Mouse (Mus musculus): ENCODE data around the gene Taar2. TPM values are rescaled to one million over a fixed set of nuclear protein-coding genes. Genes with fewer than 3 reads are reported as not detected.

Taar2 gene
- polyA plus RNA-seq, 1 experiment from 2014 or later: not detected

DNA sequence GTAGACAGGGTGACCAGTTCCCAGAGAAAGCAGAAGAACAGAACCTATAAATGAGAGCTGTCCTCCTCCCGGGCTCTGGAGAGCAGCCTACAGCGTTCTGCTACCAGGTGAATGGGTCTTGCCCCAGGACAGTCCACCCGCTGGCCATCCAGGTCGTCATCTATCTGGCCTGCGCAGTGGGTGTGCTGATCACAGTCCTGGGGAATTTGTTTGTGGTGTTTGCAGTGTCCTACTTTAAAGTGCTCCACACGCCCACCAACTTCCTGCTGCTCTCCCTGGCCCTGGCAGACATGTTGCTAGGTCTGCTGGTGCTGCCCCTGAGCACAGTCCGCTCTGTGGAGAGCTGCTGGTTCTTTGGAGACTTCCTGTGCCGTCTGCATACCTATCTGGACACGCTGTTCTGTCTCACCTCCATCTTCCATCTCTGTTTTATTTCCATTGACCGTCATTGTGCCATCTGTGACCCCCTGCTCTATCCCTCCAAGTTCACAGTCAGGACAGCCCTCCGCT, 32.3 kb downstream of the Taar2 start, which contains the start of gene Taar5:
TSS of gene Taar5 (plus strand) at position 51 of the 510 bp plus-strand sequence.
- TF ChIP-seq EP300 (optimal IDR thresholded peaks at IDR 0.05) (no peak), CTCF (IDR thresholded peaks at IDR 0.05; ENCODE audit: low read depth) (no peak)
- Histone ChIP-seq H3K4me1 (replicated peaks; ENCODE audit: control insufficient read depth, insufficient read depth) (no peaks in the 10 kb centered on the region), H3K36me3 (ENCODE audit: control insufficient read depth, insufficient read depth, low read length) (no peaks in the 10 kb centered on the region), H3K4me3 (ENCODE audit: low read depth, low read length) (no peak within 1 kb of the TSS), H3K27ac (replicated peaks) (no peak within 1 kb of the TSS), H3K4me2 (replicated peaks; ENCODE audit: low read depth) (no peak within 1 kb of the TSS), H3K9me3 (ENCODE audit: control insufficient read depth, low read length) (no peaks in the 10 kb centered on the region), H3K27me3 (ENCODE audit: control insufficient read depth, insufficient read depth, low read length) (no peaks in the 10 kb centered on the region), H3K9ac (ENCODE audit: low read length) (no peak within 1 kb of the TSS)
- no peak for ATAC-seq (ENCODE audit: low FRiP score, low TSS enrichment)
- no peak for DNase-seq (ENCODE audit: low spot score)
- WGBS: 87% methylated on average over 11 of the region's 11 CpGs

- H3K9me3 ChIP-seq (ENCODE audit: control insufficient read depth, low read length): no peaks in the 10 kb centered on the region
- no peaks in the 10 kb centered on the region for H3K27me3 ChIP-seq (ENCODE audit: control insufficient read depth, insufficient read depth, low read length)
- H3K4me1 ChIP-seq (replicated peaks; ENCODE audit: control insufficient read depth, insufficient read depth): no peaks in the 10 kb centered on the region
- H3K4me2 ChIP-seq (replicated peaks; ENCODE audit: low read depth): no peak overlapping the region
- no peaks in the 10 kb centered on the region for H3K36me3 ChIP-seq (ENCODE audit: control insufficient read depth, insufficient read depth, low read length)
- TF ChIP-seq CTCF (IDR thresholded peaks at IDR 0.05; ENCODE audit: low read depth) (no peak), EP300 (optimal IDR thresholded peaks at IDR 0.05) (no peak)
- WGBS: 83% methylated on average over 5 of the region's 5 CpGs
- ATAC-seq (ENCODE audit: low FRiP score, low TSS enrichment) (no peak), DNase-seq (ENCODE audit: low spot score) (no peak)
- H3K4me3 ChIP-seq (ENCODE audit: low read depth, low read length): no peak overlapping the region
- no peak overlapping the region for H3K9ac ChIP-seq (ENCODE audit: low read length)
- H3K27ac ChIP-seq (replicated peaks): no peak overlapping the region
Measured at GRCm38 (mm10) chr10:23971256-23971655, 32.9 kb downstream of the Taar2 start.

DNA sequence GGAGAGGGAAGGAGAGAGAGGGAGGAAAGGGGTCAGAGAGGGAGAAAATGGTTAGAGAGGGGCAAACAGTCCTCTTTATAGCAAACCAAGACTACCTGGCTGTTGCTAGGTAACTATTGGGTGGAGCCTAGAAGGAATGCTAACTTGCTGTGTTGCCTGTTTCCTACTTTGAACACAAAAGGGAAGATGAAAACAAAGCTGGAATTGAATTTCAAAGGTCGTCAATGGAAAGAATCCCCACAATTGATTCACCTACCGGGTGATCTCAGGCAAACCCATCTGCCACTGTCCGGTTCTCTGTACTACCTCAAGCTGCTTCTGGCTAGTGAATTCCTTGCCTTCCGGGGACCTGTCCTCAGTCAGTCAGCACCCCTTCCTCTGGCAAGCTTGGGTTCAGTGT, 39.6 kb downstream of the Taar2 start:
- WGBS: 50% methylated on average over 4 of the region's 4 CpGs
- no peaks in the 10 kb centered on the region for H3K27me3 ChIP-seq (ENCODE audit: control insufficient read depth, insufficient read depth, low read length)
- H3K9me3 ChIP-seq (ENCODE audit: control insufficient read depth, low read length): no peaks in the 10 kb centered on the region
- no peaks in the 10 kb centered on the region for H3K36me3 ChIP-seq (ENCODE audit: control insufficient read depth, insufficient read depth, low read length)
- H3K4me2 ChIP-seq (replicated peaks; ENCODE audit: low read depth): no peak overlapping the region
- H3K9ac ChIP-seq (ENCODE audit: low read length): no peak overlapping the region
- no peak for DNase-seq (ENCODE audit: low spot score)
- no peaks in the 10 kb centered on the region for H3K4me1 ChIP-seq (replicated peaks; ENCODE audit: control insufficient read depth, insufficient read depth)
- H3K4me3 ChIP-seq (ENCODE audit: low read depth, low read length): no peak overlapping the region
- TF ChIP-seq EP300 (optimal IDR thresholded peaks at IDR 0.05): no peak
- TF ChIP-seq CTCF (IDR thresholded peaks at IDR 0.05; ENCODE audit: low read depth): no peak
- no peak overlapping the region for H3K27ac ChIP-seq (replicated peaks)
- no peak for ATAC-seq (ENCODE audit: low FRiP score, low TSS enrichment)

DNA sequence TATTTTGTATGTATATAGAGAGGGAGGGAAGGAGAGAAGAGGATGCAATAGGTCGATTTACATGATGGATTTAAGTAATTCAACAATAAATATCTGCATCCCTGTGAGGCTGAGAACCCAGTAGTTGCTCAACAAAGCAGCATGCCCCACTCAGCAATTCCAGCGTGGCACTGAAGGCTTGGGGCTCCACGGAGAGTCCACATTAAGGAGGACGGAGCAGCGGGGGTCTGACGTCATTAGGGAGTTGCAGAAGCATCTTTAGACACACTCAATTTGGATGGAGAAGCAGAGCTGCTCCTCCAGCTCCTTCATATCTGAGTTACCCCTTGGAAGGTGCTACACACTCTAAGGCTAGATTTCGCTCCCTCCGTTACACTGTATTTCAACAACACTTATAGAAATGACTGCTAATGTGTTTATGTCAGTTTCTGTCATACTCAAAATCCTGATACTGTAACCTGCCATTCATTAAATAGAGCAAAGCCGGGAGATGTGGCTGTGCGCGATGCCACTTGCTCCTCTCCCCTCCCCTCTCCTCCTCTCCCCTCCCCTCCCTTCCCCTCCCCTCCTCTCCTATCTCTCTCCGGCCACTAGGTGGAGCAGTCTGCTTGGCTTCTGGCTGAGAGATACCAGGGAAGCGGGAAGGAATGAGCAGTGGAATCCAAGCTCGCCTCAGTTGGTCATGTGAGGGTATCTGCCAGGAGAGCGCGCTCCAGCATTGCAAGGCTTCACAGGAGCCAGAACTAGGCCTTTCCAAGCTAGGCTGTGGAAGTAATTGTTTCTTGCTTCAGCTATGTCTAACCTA, 40.7 kb downstream of the Taar2 start:
- Histone ChIP-seq H3K4me1 (replicated peaks; ENCODE audit: control insufficient read depth, insufficient read depth) (no peaks in the 10 kb centered on the region), H3K9ac (ENCODE audit: low read length) (no peak overlapping the region), H3K36me3 (ENCODE audit: control insufficient read depth, insufficient read depth, low read length) (no peaks in the 10 kb centered on the region), H3K27me3 (ENCODE audit: control insufficient read depth, insufficient read depth, low read length) (no peaks in the 10 kb centered on the region), H3K27ac (replicated peaks) (no peak overlapping the region), H3K4me2 (replicated peaks; ENCODE audit: low read depth) (no peak overlapping the region), H3K9me3 (ENCODE audit: control insufficient read depth, low read length) (no peaks in the 10 kb centered on the region), H3K4me3 (ENCODE audit: low read depth, low read length) (no peak overlapping the region)
- peak; percentile 91 for TF ChIP-seq CTCF (IDR thresholded peaks at IDR 0.05; ENCODE audit: low read depth)
- TF ChIP-seq EP300 (optimal IDR thresholded peaks at IDR 0.05): no peak
- peak; percentile 83 for ATAC-seq (ENCODE audit: low FRiP score, low TSS enrichment)
- WGBS: 40% methylated on average over 16 of the region's 16 CpGs
- peak; percentile 78 for DNase-seq (ENCODE audit: low spot score)

DNA sequence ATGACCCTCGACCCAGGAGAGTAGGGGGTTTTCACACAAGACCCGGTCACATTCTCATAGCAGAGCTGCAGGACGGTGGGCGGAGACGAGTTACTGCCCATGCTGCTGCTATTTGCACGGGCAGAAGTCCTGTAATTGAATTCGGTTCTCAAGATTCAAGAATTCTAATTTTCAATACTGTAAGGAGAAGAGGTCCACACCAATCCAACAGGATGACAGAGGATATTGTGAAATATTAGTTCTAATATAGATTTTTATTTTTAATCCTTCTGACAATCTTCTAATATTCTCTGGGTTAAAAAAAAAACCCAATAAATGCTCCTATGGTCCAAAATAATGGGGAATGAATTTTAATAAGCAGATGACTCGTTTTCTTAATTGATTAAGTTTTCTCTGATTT, 47.2 kb downstream of the Taar2 start, which contains the start of gene Taar6:
TSS of gene Taar6 (minus strand) at position 101 of the 400 bp plus-strand sequence.
- H3K36me3 ChIP-seq (ENCODE audit: control insufficient read depth, insufficient read depth, low read length): no peaks in the 10 kb centered on the region
- H3K27me3 ChIP-seq (ENCODE audit: control insufficient read depth, insufficient read depth, low read length): no peaks in the 10 kb centered on the region
- H3K4me3 ChIP-seq (ENCODE audit: low read depth, low read length): no peak within 1 kb of the TSS
- ATAC-seq (ENCODE audit: low FRiP score, low TSS enrichment) (no peak), DNase-seq (ENCODE audit: low spot score) (no peak)
- no peak within 1 kb of the TSS for H3K9ac ChIP-seq (ENCODE audit: low read length)
- H3K27ac ChIP-seq (replicated peaks): no peak within 1 kb of the TSS
- 69% methylated on average over 8 of the region's 8 CpGs for WGBS
- no peak within 1 kb of the TSS for H3K4me2 ChIP-seq (replicated peaks; ENCODE audit: low read depth)
- no peaks in the 10 kb centered on the region for H3K9me3 ChIP-seq (ENCODE audit: control insufficient read depth, low read length)
- TF ChIP-seq CTCF (IDR thresholded peaks at IDR 0.05; ENCODE audit: low read depth): no peak
- no peaks in the 10 kb centered on the region for H3K4me1 ChIP-seq (replicated peaks; ENCODE audit: control insufficient read depth, insufficient read depth)

GRCm38 (mm10) chr10:23986419-23986818, 48.0 kb downstream of the Taar2 start:
- Histone ChIP-seq H3K4me2 (replicated peaks; ENCODE audit: low read depth) (no peak overlapping the region), H3K9ac (ENCODE audit: low read length) (no peak overlapping the region), H3K36me3 (ENCODE audit: control insufficient read depth, insufficient read depth, low read length) (no peaks in the 10 kb centered on the region), H3K27me3 (ENCODE audit: control insufficient read depth, insufficient read depth, low read length) (no peaks in the 10 kb centered on the region), H3K9me3 (ENCODE audit: control insufficient read depth, low read length) (no peaks in the 10 kb centered on the region), H3K4me3 (ENCODE audit: low read depth, low read length) (no peak overlapping the region), H3K27ac (replicated peaks) (no peak overlapping the region), H3K4me1 (replicated peaks; ENCODE audit: control insufficient read depth, insufficient read depth) (no peaks in the 10 kb centered on the region)
- TF ChIP-seq CTCF (IDR thresholded peaks at IDR 0.05; ENCODE audit: low read depth) (no peak), EP300 (optimal IDR thresholded peaks at IDR 0.05) (no peak)
- 82% methylated on average over 5 of the region's 5 CpGs for WGBS
- ATAC-seq (ENCODE audit: low FRiP score, low TSS enrichment) (no peak), DNase-seq (ENCODE audit: low spot score) (no peak)

Other genes starting within 250 kb of the Taar2 start
- gene Rps12, start 151.3 kb upstream of the Taar2 start, polyA plus RNA-seq (2015; fragmentation: Nextera tagmentation; extraction: Ambion mirVana): 176 and 215 TPM in 2 replicates
- gene Slc18b1, start 141.6 kb upstream of the Taar2 start, polyA plus RNA-seq (2015; fragmentation: Nextera tagmentation; extraction: Ambion mirVana): 9.2 and 9.4 TPM in 2 replicates
- gene Vnn3, start 87.1 kb upstream of the Taar2 start, polyA plus RNA-seq (2015; fragmentation: Nextera tagmentation; extraction: Ambion mirVana): 0.46 and 0.57 TPM in 2 replicates
- gene Vnn1, start 43.9 kb upstream of the Taar2 start, polyA plus RNA-seq (2015; fragmentation: Nextera tagmentation; extraction: Ambion mirVana): 2.3 and 3.0 TPM in 2 replicates
- not detected in 2 replicates for gene Taar1, start 18.2 kb upstream of the Taar2 start, polyA plus RNA-seq (2015; fragmentation: Nextera tagmentation; extraction: Ambion mirVana)
- gene Taar3, start 11.0 kb downstream of the Taar2 start, polyA plus RNA-seq (2015; fragmentation: Nextera tagmentation; extraction: Ambion mirVana): not detected in 2 replicates
- gene Taar4, start 21.9 kb downstream of the Taar2 start, polyA plus RNA-seq (2015; fragmentation: Nextera tagmentation; extraction: Ambion mirVana): 0.10 TPM in 1 of 2 replicates, not detected in the other
- gene Taar5, start 32.1 kb downstream of the Taar2 start, polyA plus RNA-seq (2015; fragmentation: Nextera tagmentation; extraction: Ambion mirVana): not detected in 2 replicates
- gene Taar6, start 47.1 kb downstream of the Taar2 start, polyA plus RNA-seq (2015; fragmentation: Nextera tagmentation; extraction: Ambion mirVana): not detected in 2 replicates
- gene Taar7a, start 54.9 kb downstream of the Taar2 start, polyA plus RNA-seq (2015; fragmentation: Nextera tagmentation; extraction: Ambion mirVana): not detected in 2 replicates
- gene Taar7b, start 61.4 kb downstream of the Taar2 start, polyA plus RNA-seq (2015; fragmentation: Nextera tagmentation; extraction: Ambion mirVana): not detected in 2 replicates
- not detected in 2 replicates for gene Taar7d, start 88.7 kb downstream of the Taar2 start, polyA plus RNA-seq (2015; fragmentation: Nextera tagmentation; extraction: Ambion mirVana)
- not detected in 2 replicates for gene Taar7e, start 99.0 kb downstream of the Taar2 start, polyA plus RNA-seq (2015; fragmentation: Nextera tagmentation; extraction: Ambion mirVana)
- gene Taar7f, start 110.9 kb downstream of the Taar2 start, polyA plus RNA-seq (2015; fragmentation: Nextera tagmentation; extraction: Ambion mirVana): not detected in 2 replicates
- gene Taar8a, start 137.9 kb downstream of the Taar2 start, polyA plus RNA-seq (2015; fragmentation: Nextera tagmentation; extraction: Ambion mirVana): not detected in 2 replicates
- not detected in 2 replicates for gene Taar8b, start 153.7 kb downstream of the Taar2 start, polyA plus RNA-seq (2015; fragmentation: Nextera tagmentation; extraction: Ambion mirVana)
- gene Taar8c, start 163.3 kb downstream of the Taar2 start, polyA plus RNA-seq (2015; fragmentation: Nextera tagmentation; extraction: Ambion mirVana): not detected in 2 replicates
- not detected in 2 replicates for gene Taar9, start 171.0 kb downstream of the Taar2 start, polyA plus RNA-seq (2015; fragmentation: Nextera tagmentation; extraction: Ambion mirVana)
- gene Stx7, start 210.7 kb downstream of the Taar2 start, polyA plus RNA-seq (2015; fragmentation: Nextera tagmentation; extraction: Ambion mirVana): 73.3 and 82.1 TPM in 2 replicates

All from stomach, postnatal 0 days (tissue).